Mouse (Mus musculus): Measurements from ENCODE around the gene Hic1. TPM values are rescaled to one million over a fixed set of nuclear protein-coding genes. Genes with fewer than 3 reads are reported as not detected.

Hic1 gene
- total RNA-seq, 1 experiment: 2.1 TPM

- no peak for DNase-seq (ENCODE audit: low read depth, low spot score)
- Histone ChIP-seq H3K9me3 (ENCODE audit: control insufficient read depth, insufficient read depth, low read depth, low read length) (no peaks in the 10 kb centered on the region), H3K36me3 (ENCODE audit: control insufficient read depth, insufficient read depth, low read length, poor library complexity, severe bottlenecking) (no peaks in the 10 kb centered on the region), H3K9ac (ENCODE audit: insufficient read depth, low read depth, low read length, poor library complexity, severe bottlenecking) (no peak overlapping the region), H3K4me1 (ENCODE audit: control insufficient read depth in 2 of 2, insufficient read depth in 2 of 2, low read length in 2 of 2, poor library complexity in 1 of 2) (peaks cover 4 to 39% of the 10 kb centered on the region in 2 experiments; a peak in 2 of 4 replicates), H3K27ac (ENCODE audit: insufficient read depth, low read depth, low read length, poor library complexity, severe bottlenecking) (no peak overlapping the region), H3K4me3 (ENCODE audit: insufficient read depth in 1 of 2, low read depth in 1 of 2, low read length in 2 of 2, poor library complexity in 1 of 2, severe bottlenecking in 1 of 2) (no peak overlapping the region)
- no peak for TF ChIP-seq ZNF384 (IDR thresholded peaks at IDR 0.05; ENCODE audit: low read depth, low read length)
- no peak for TF ChIP-seq ZC3H11A (IDR thresholded peaks at IDR 0.05; ENCODE audit: borderline replicate concordance, low read depth, low read length)
- no peak for TF ChIP-seq CHD2 (IDR thresholded peaks at IDR 0.05; ENCODE audit: low read depth, low read length)
- in situ Hi-C loops (cut with MboI; ENCODE audit: low sequenced_read_pairs in 2 of 2, unreplicated experiment in 2 of 2): no loop called here
These were observed 37.0 kb upstream of the Hic1 start for GRCm38 (mm10) chr11:75206347-75206746.

GRCm38 (mm10) chr11:75204472-75204871 is 35.2 kb upstream of the Hic1 start:
- Histone ChIP-seq H3K27ac (ENCODE audit: insufficient read depth, low read depth, low read length, poor library complexity, severe bottlenecking) (no peak overlapping the region), H3K4me1 (ENCODE audit: control insufficient read depth in 2 of 2, insufficient read depth in 2 of 2, low read length in 2 of 2, poor library complexity in 1 of 2) (peaks cover 4 to 32% of the 10 kb centered on the region in 2 experiments; a peak in 2 of 4 replicates), H3K9ac (ENCODE audit: insufficient read depth, low read depth, low read length, poor library complexity, severe bottlenecking) (no peak overlapping the region), H3K36me3 (ENCODE audit: control insufficient read depth, insufficient read depth, low read length, poor library complexity, severe bottlenecking) (no peaks in the 10 kb centered on the region), H3K9me3 (ENCODE audit: control insufficient read depth, insufficient read depth, low read depth, low read length) (no peaks in the 10 kb centered on the region), H3K4me3 (ENCODE audit: insufficient read depth in 1 of 2, low read depth in 1 of 2, low read length in 2 of 2, poor library complexity in 1 of 2, severe bottlenecking in 1 of 2) (no peak overlapping the region)
- TF ChIP-seq MAFK (IDR thresholded peaks at IDR 0.05; ENCODE audit: insufficient read depth, low read depth, low read length) (no peak), ZNF384 (IDR thresholded peaks at IDR 0.05; ENCODE audit: low read depth, low read length) (no peak), HCFC1 (IDR thresholded peaks at IDR 0.05; ENCODE audit: borderline replicate concordance, insufficient read depth, low read length) (no peak), ZC3H11A (IDR thresholded peaks at IDR 0.05; ENCODE audit: borderline replicate concordance, low read depth, low read length) (no peak), CHD2 (IDR thresholded peaks at IDR 0.05; ENCODE audit: low read depth, low read length) (no peak)
- in situ Hi-C loops (cut with MboI; ENCODE audit: low sequenced_read_pairs in 2 of 2, unreplicated experiment in 2 of 2): no loop called here
- no peak for DNase-seq (ENCODE audit: low read depth, low spot score)

GRCm38 (mm10) chr11:75203926-75204325 is 34.6 kb upstream of the Hic1 start:
- H3K36me3 ChIP-seq (ENCODE audit: control insufficient read depth, insufficient read depth, low read length, poor library complexity, severe bottlenecking): no peaks in the 10 kb centered on the region
- no peak overlapping the region for H3K4me3 ChIP-seq (ENCODE audit: insufficient read depth in 1 of 2, low read depth in 1 of 2, low read length in 2 of 2, poor library complexity in 1 of 2, severe bottlenecking in 1 of 2)
- no peak overlapping the region for H3K27ac ChIP-seq (ENCODE audit: insufficient read depth, low read depth, low read length, poor library complexity, severe bottlenecking)
- H3K4me1 ChIP-seq (ENCODE audit: control insufficient read depth in 2 of 2, insufficient read depth in 2 of 2, low read length in 2 of 2, poor library complexity in 1 of 2): peaks cover 4 to 28% of the 10 kb centered on the region in 2 experiments; a peak in 2 of 4 replicates
- TF ChIP-seq HCFC1 (IDR thresholded peaks at IDR 0.05; ENCODE audit: borderline replicate concordance, insufficient read depth, low read length): no peak
- TF ChIP-seq MAFK (IDR thresholded peaks at IDR 0.05; ENCODE audit: insufficient read depth, low read depth, low read length): no peak
- TF ChIP-seq CHD2 (IDR thresholded peaks at IDR 0.05; ENCODE audit: low read depth, low read length): no peak
- TF ChIP-seq ZC3H11A (IDR thresholded peaks at IDR 0.05; ENCODE audit: borderline replicate concordance, low read depth, low read length): no peak
- no peak for TF ChIP-seq ZNF384 (IDR thresholded peaks at IDR 0.05; ENCODE audit: low read depth, low read length)
- in situ Hi-C loops (cut with MboI; ENCODE audit: low sequenced_read_pairs in 2 of 2, unreplicated experiment in 2 of 2): no loop called here
- H3K9ac ChIP-seq (ENCODE audit: insufficient read depth, low read depth, low read length, poor library complexity, severe bottlenecking): no peak overlapping the region
- DNase-seq (ENCODE audit: low read depth, low spot score): no peak
- H3K9me3 ChIP-seq (ENCODE audit: control insufficient read depth, insufficient read depth, low read depth, low read length): no peaks in the 10 kb centered on the region

GRCm38 (mm10) chr11:75201721-75202120 is 32.4 kb upstream of the Hic1 start:
- TF ChIP-seq HCFC1 (IDR thresholded peaks at IDR 0.05; ENCODE audit: borderline replicate concordance, insufficient read depth, low read length) (no peak), CHD2 (IDR thresholded peaks at IDR 0.05; ENCODE audit: low read depth, low read length) (no peak), MAFK (IDR thresholded peaks at IDR 0.05; ENCODE audit: insufficient read depth, low read depth, low read length) (no peak), ZC3H11A (IDR thresholded peaks at IDR 0.05; ENCODE audit: borderline replicate concordance, low read depth, low read length) (no peak), ZNF384 (IDR thresholded peaks at IDR 0.05; ENCODE audit: low read depth, low read length) (no peak)
- H3K36me3 ChIP-seq (ENCODE audit: control insufficient read depth, insufficient read depth, low read length, poor library complexity, severe bottlenecking): no peaks in the 10 kb centered on the region
- no peak overlapping the region for H3K27ac ChIP-seq (ENCODE audit: insufficient read depth, low read depth, low read length, poor library complexity, severe bottlenecking)
- DNase-seq (ENCODE audit: low read depth, low spot score): no peak
- H3K9ac ChIP-seq (ENCODE audit: insufficient read depth, low read depth, low read length, poor library complexity, severe bottlenecking): no peak overlapping the region
- H3K4me3 ChIP-seq (ENCODE audit: insufficient read depth in 1 of 2, low read depth in 1 of 2, low read length in 2 of 2, poor library complexity in 1 of 2, severe bottlenecking in 1 of 2): no peak overlapping the region
- peaks cover 6 to 24% of the 10 kb centered on the region in 2 experiments for H3K4me1 ChIP-seq (ENCODE audit: control insufficient read depth in 2 of 2, insufficient read depth in 2 of 2, low read length in 2 of 2, poor library complexity in 1 of 2)
- in situ Hi-C loops (cut with MboI; ENCODE audit: low sequenced_read_pairs in 2 of 2, unreplicated experiment in 2 of 2): no loop called here
- no peaks in the 10 kb centered on the region for H3K9me3 ChIP-seq (ENCODE audit: control insufficient read depth, insufficient read depth, low read depth, low read length)

GRCm38 (mm10) chr11:75200935-75201334 is 31.6 kb upstream of the Hic1 start:
- Histone ChIP-seq H3K27ac (ENCODE audit: insufficient read depth, low read depth, low read length, poor library complexity, severe bottlenecking) (no peak overlapping the region), H3K9ac (ENCODE audit: insufficient read depth, low read depth, low read length, poor library complexity, severe bottlenecking) (no peak overlapping the region), H3K4me1 (ENCODE audit: control insufficient read depth in 2 of 2, insufficient read depth in 2 of 2, low read length in 2 of 2, poor library complexity in 1 of 2) (peaks cover 6 to 21% of the 10 kb centered on the region in 2 experiments), H3K36me3 (ENCODE audit: control insufficient read depth, insufficient read depth, low read length, poor library complexity, severe bottlenecking) (no peaks in the 10 kb centered on the region), H3K9me3 (ENCODE audit: control insufficient read depth, insufficient read depth, low read depth, low read length) (no peaks in the 10 kb centered on the region), H3K4me3 (ENCODE audit: insufficient read depth in 1 of 2, low read depth in 1 of 2, low read length in 2 of 2, poor library complexity in 1 of 2, severe bottlenecking in 1 of 2) (no peak overlapping the region)
- in situ Hi-C loops (cut with MboI; ENCODE audit: low sequenced_read_pairs in 2 of 2, unreplicated experiment in 2 of 2): no loop called here
- no peak for DNase-seq (ENCODE audit: low read depth, low spot score)
- no peak for TF ChIP-seq ZC3H11A (IDR thresholded peaks at IDR 0.05; ENCODE audit: borderline replicate concordance, low read depth, low read length)
- no peak for TF ChIP-seq HCFC1 (IDR thresholded peaks at IDR 0.05; ENCODE audit: borderline replicate concordance, insufficient read depth, low read length)
- TF ChIP-seq MAFK (IDR thresholded peaks at IDR 0.05; ENCODE audit: insufficient read depth, low read depth, low read length): no peak
- TF ChIP-seq ZNF384 (IDR thresholded peaks at IDR 0.05; ENCODE audit: low read depth, low read length): no peak
